Mouse (Mus musculus): ENCODE results near the gene Mbd4. TPM values are rescaled to one million over a fixed set of nuclear protein-coding genes. Genes with fewer than 3 reads are reported as not detected.

Mbd4 gene
- polyA plus RNA-seq (2015; fragmentation: Nextera tagmentation; extraction: Ambion mirVana), result 14.5 and 14.6 TPM in 2 replicates

DNA sequence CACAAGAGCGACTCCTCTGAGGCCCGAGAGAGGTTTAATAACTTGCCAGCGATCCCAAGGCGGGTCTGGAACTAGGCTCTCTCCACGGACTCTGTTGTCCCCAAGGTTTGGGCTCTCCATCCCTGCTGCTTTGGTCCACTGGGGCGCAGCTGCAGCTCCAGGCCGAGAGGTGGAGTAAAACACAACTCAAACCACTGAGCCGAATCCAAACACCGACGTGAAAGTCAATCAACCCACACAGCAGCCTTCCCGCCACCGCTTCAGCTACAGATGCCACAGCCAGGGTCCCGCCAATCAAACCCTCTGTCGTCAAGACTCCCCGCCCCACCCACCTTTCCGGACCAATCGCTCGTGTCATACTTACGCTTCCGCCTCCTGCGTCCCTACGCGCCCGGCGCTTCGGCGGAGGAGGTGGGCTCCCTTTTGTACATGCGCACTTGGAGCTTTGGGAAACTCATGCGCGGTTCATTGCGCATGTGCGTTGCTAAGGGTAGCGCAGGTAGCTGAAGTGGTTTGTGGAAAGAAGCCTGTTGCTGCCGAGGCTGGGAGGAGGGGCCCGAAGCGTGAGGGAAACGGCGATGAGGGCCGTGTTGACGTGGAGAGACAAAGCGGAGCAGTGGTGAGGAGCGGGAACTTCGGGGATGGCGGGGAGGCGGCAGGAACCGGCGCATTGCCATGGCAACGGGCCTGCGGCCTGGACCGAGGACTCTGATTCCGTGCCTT is at the start of gene Mbd4, which contains the start of gene Ift122:
TSS of gene Mbd4 (minus strand) at position 281 of the 723 bp plus-strand sequence.
TSS of gene Ift122 (plus strand) at position 380 of the 723 bp plus-strand sequence.
- no peaks in the 10 kb centered on the region for H3K9me3 ChIP-seq
- H3K27me3 ChIP-seq (replicated peaks), result no peaks in the 10 kb centered on the region
- under 1% methylated on average over 51 of the region's 51 CpGs for WGBS
- peak within 1 kb of the TSS; percentile 85 for H3K27ac ChIP-seq
- peak; percentile 99 for ATAC-seq
- peak within 1 kb of the TSS; percentile 69 for H3K4me2 ChIP-seq (replicated peaks)
- H3K4me1 ChIP-seq (replicated peaks), result peaks cover 21% of the 10 kb centered on the region; the same call in 1 of the 2 replicates
- no peaks in the 10 kb centered on the region for H3K36me3 ChIP-seq
- peak within 1 kb of the TSS; percentile 66 for H3K4me3 ChIP-seq (replicated peaks)
- H3K9ac ChIP-seq, result peak within 1 kb of the TSS; percentile 57

GRCm38 (mm10) chr6:115902545-115902944 is 49.4 kb upstream of the Mbd4 start:
- no peak overlapping the region for H3K4me3 ChIP-seq (replicated peaks)
- H3K4me2 ChIP-seq (replicated peaks), result no peak overlapping the region
- H3K36me3 ChIP-seq, result peaks cover 9% of the 10 kb centered on the region
- no peak overlapping the region for H3K27ac ChIP-seq
- H3K27me3 ChIP-seq (replicated peaks), result no peaks in the 10 kb centered on the region
- no peaks in the 10 kb centered on the region for H3K9me3 ChIP-seq
- no peak for ATAC-seq
- no peak overlapping the region for H3K9ac ChIP-seq
- H3K4me1 ChIP-seq (replicated peaks), result 0 out of 2 replicates have a peak, but pooled peaks cover 8% of the 10 kb centered on the region
- WGBS, result 79% methylated on average over 3 of the region's 3 CpGs

DNA sequence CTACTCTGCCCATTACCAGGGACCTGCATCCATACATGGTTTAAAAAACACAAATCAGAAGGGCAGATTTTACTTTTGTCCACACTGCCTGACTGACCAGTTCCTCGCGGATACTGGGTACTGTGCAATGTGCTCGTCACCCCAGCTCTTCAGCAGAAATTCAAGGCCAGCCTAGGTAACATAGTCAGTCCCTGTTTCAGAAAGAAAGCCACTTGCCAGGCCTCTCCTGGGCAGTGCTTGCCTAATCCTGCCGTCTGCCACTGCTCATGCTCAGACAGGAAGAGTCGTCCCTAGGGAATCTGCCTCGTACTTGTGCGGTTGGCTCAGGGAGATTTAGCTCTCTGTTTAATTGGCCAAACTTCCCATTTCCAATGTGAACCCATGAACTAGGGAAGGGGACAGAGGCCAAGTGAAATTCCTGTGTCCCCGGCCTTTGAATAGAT is 48.3 kb upstream of the Mbd4 start:
- peak; percentile 31; the same call in 1 of the 2 replicates for ATAC-seq
- H3K36me3 ChIP-seq, result peaks cover 8% of the 10 kb centered on the region
- no peak overlapping the region for H3K4me3 ChIP-seq (replicated peaks)
- H3K27me3 ChIP-seq (replicated peaks), result no peaks in the 10 kb centered on the region
- 0 out of 2 replicates have a peak, but pooled peaks cover 8% of the 10 kb centered on the region for H3K4me1 ChIP-seq (replicated peaks)
- no peak overlapping the region for H3K9ac ChIP-seq
- peak overlapping the region; percentile 17; the same call in 1 of the 2 replicates for H3K27ac ChIP-seq
- no peaks in the 10 kb centered on the region for H3K9me3 ChIP-seq
- WGBS, result 77% methylated on average over 8 of the region's 8 CpGs
- no peak overlapping the region for H3K4me2 ChIP-seq (replicated peaks)

DNA sequence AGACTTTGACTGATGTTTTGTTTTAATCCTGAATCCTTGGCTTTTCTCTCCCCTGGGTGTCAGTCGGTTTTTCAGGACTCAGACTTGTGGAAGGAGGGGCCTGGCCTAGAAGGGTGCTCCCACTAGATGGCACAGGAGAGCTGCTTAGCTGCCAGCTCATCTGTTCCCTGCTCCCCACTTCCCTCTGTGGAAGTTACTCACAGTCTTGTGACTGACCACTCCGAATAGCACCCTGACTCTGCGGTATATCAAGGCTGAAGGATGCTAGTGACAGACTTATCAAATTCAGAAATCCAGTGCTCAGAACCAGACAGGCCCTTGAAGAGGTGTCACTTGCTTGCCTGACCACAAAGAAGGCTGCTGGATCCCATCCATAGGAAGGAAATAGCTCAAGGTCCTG is 47.9 kb upstream of the Mbd4 start:
- 16% methylated on average over 3 of the region's 3 CpGs for WGBS
- 0 out of 2 replicates have a peak, but pooled peaks cover 8% of the 10 kb centered on the region for H3K4me1 ChIP-seq (replicated peaks)
- no peaks in the 10 kb centered on the region for H3K9me3 ChIP-seq
- H3K27ac ChIP-seq, result peak overlapping the region; percentile 17; the same call in 1 of the 2 replicates
- no peaks in the 10 kb centered on the region for H3K27me3 ChIP-seq (replicated peaks)
- peak; percentile 84 for ATAC-seq
- H3K9ac ChIP-seq, result no peak overlapping the region
- no peak overlapping the region for H3K4me2 ChIP-seq (replicated peaks)
- peaks cover 6% of the 10 kb centered on the region for H3K36me3 ChIP-seq
- H3K4me3 ChIP-seq (replicated peaks), result no peak overlapping the region

GRCm38 (mm10) chr6:115897926-115898520 is 44.9 kb upstream of the Mbd4 start:
- Histone ChIP-seq H3K9ac (no peak overlapping the region), H3K4me2 (replicated peaks) (no peak overlapping the region), H3K9me3 (no peaks in the 10 kb centered on the region), H3K36me3 (0 out of 2 replicates have a peak, but pooled peaks cover 2% of the 10 kb centered on the region), H3K4me1 (replicated peaks) (0 out of 2 replicates have a peak, but pooled peaks cover 8% of the 10 kb centered on the region), H3K27ac (no peak overlapping the region), H3K4me3 (replicated peaks) (no peak overlapping the region), H3K27me3 (replicated peaks) (no peaks in the 10 kb centered on the region)
- ATAC-seq, result no peak
- 75% methylated on average over 7 of the region's 7 CpGs for WGBS

- Histone ChIP-seq H3K4me1 (replicated peaks) (peaks cover 10% of the 10 kb centered on the region; the same call in 1 of the 2 replicates), H3K27me3 (replicated peaks) (no peaks in the 10 kb centered on the region), H3K36me3 (0 out of 2 replicates have a peak, but pooled peaks cover 2% of the 10 kb centered on the region), H3K9ac (no peak overlapping the region), H3K27ac (no peak overlapping the region), H3K9me3 (no peaks in the 10 kb centered on the region), H3K4me3 (replicated peaks) (no peak overlapping the region), H3K4me2 (replicated peaks) (no peak overlapping the region)
- 80% methylated on average over 4 of the region's 4 CpGs for WGBS
- no peak for ATAC-seq
Measured at GRCm38 (mm10) chr6:115897117-115897516, 43.9 kb upstream of the Mbd4 start.

- 70% methylated on average over 1 of the region's 1 CpGs for WGBS
- no peaks in the 10 kb centered on the region for H3K9me3 ChIP-seq
- H3K27ac ChIP-seq, result no peak overlapping the region
- 0 out of 2 replicates have a peak, but pooled peaks cover 2% of the 10 kb centered on the region for H3K36me3 ChIP-seq
- ATAC-seq, result no peak
- no peak overlapping the region for H3K4me2 ChIP-seq (replicated peaks)
- H3K4me1 ChIP-seq (replicated peaks), result peaks cover 10% of the 10 kb centered on the region; the same call in 1 of the 2 replicates
- H3K4me3 ChIP-seq (replicated peaks), result no peak overlapping the region
- no peaks in the 10 kb centered on the region for H3K27me3 ChIP-seq (replicated peaks)
- no peak overlapping the region for H3K9ac ChIP-seq
Measured at GRCm38 (mm10) chr6:115896346-115896745, 43.2 kb upstream of the Mbd4 start.

DNA sequence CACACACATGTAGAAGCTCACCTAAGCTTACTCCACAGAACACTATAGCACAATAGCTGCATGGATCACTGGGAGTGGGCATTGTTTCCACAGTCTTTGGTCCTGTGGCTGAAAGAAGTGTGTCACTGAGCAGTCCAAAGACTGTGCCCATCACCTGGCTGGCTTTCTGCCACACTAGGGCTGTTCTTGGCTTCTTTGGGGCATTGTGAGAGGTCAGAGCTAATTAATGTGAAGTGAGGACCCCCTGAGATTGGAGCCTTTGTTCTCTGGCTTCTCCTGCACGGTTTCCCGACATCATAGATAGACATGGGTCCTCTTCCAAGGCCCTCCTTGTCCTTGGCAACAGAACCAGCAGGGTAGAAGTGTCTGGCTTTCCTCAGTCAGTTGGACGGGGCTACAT is 39.2 kb upstream of the Mbd4 start:
- Histone ChIP-seq H3K27ac (peak overlapping the region; percentile 74), H3K4me1 (replicated peaks) (peaks cover 13% of the 10 kb centered on the region), H3K36me3 (peaks cover 5% of the 10 kb centered on the region; the same call in 1 of the 2 replicates), H3K27me3 (replicated peaks) (no peaks in the 10 kb centered on the region), H3K9ac (no peak overlapping the region), H3K9me3 (no peaks in the 10 kb centered on the region), H3K4me3 (replicated peaks) (no peak overlapping the region), H3K4me2 (replicated peaks) (no peak overlapping the region)
- WGBS, result 81% methylated on average over 3 of the region's 3 CpGs
- ATAC-seq, result no peak

GRCm38 (mm10) chr6:115891497-115892061 is 38.4 kb upstream of the Mbd4 start:
- no peaks in the 10 kb centered on the region for H3K27me3 ChIP-seq (replicated peaks)
- peak; percentile 52 for ATAC-seq
- H3K4me1 ChIP-seq (replicated peaks), result peaks cover 15% of the 10 kb centered on the region
- H3K4me2 ChIP-seq (replicated peaks), result no peak overlapping the region
- H3K9ac ChIP-seq, result no peak overlapping the region
- H3K27ac ChIP-seq, result peak overlapping the region; percentile 74
- peaks cover 7% of the 10 kb centered on the region; the same call in 1 of the 2 replicates for H3K36me3 ChIP-seq
- no peak overlapping the region for H3K4me3 ChIP-seq (replicated peaks)
- WGBS, result 37% methylated on average over 8 of the region's 8 CpGs
- H3K9me3 ChIP-seq, result no peaks in the 10 kb centered on the region

- peaks cover 7% of the 10 kb centered on the region; the same call in 1 of the 2 replicates for H3K36me3 ChIP-seq
- WGBS, result 55% methylated on average over 6 of the region's 6 CpGs
- no peak overlapping the region for H3K4me3 ChIP-seq (replicated peaks)
- H3K4me2 ChIP-seq (replicated peaks), result no peak overlapping the region
- no peaks in the 10 kb centered on the region for H3K9me3 ChIP-seq
- peak; percentile 65 for ATAC-seq
- no peaks in the 10 kb centered on the region for H3K27me3 ChIP-seq (replicated peaks)
- no peak overlapping the region for H3K9ac ChIP-seq
- H3K4me1 ChIP-seq (replicated peaks), result peaks cover 17% of the 10 kb centered on the region
- peak overlapping the region; percentile 48 for H3K27ac ChIP-seq
Measured at GRCm38 (mm10) chr6:115891061-115891460, 37.9 kb upstream of the Mbd4 start.

GRCm38 (mm10) chr6:115890601-115891000 is 37.4 kb upstream of the Mbd4 start:
- peaks cover 17% of the 10 kb centered on the region for H3K4me1 ChIP-seq (replicated peaks)
- H3K27me3 ChIP-seq (replicated peaks), result no peaks in the 10 kb centered on the region
- H3K4me3 ChIP-seq (replicated peaks), result no peak overlapping the region
- WGBS, result 74% methylated on average over 8 of the region's 8 CpGs
- peaks cover 7% of the 10 kb centered on the region; the same call in 1 of the 2 replicates for H3K36me3 ChIP-seq
- ATAC-seq, result no peak
- 0 out of 2 replicates have a peak overlapping the region, but pooled peaks have one; percentile 48 for H3K27ac ChIP-seq
- H3K4me2 ChIP-seq (replicated peaks), result no peak overlapping the region
- H3K9me3 ChIP-seq, result no peaks in the 10 kb centered on the region
- no peak overlapping the region for H3K9ac ChIP-seq

- 99% methylated on average over 3 of the region's 3 CpGs for WGBS
- Histone ChIP-seq H3K9me3 (no peaks in the 10 kb centered on the region), H3K27me3 (replicated peaks) (no peaks in the 10 kb centered on the region), H3K4me1 (replicated peaks) (peaks cover 17% of the 10 kb centered on the region), H3K9ac (no peak overlapping the region), H3K27ac (no peak overlapping the region), H3K4me2 (replicated peaks) (no peak overlapping the region), H3K36me3 (peaks cover 7% of the 10 kb centered on the region; the same call in 1 of the 2 replicates), H3K4me3 (replicated peaks) (no peak overlapping the region)
- no peak for ATAC-seq
Measured at GRCm38 (mm10) chr6:115888296-115888695, 35.1 kb upstream of the Mbd4 start.
